Mouse (Mus musculus): ENCODE measurements around the gene Slc6a4. TPM values are rescaled to one million over a fixed set of nuclear protein-coding genes. Genes with fewer than 3 reads are reported as not detected.
A peak's percentile ranks its signal among the peaks of the same experiment; 100 is the strongest.

Gene Slc6a4
- polyA plus RNA-seq, 1 experiment from 2014 or later, result 0.74 TPM

DNA sequence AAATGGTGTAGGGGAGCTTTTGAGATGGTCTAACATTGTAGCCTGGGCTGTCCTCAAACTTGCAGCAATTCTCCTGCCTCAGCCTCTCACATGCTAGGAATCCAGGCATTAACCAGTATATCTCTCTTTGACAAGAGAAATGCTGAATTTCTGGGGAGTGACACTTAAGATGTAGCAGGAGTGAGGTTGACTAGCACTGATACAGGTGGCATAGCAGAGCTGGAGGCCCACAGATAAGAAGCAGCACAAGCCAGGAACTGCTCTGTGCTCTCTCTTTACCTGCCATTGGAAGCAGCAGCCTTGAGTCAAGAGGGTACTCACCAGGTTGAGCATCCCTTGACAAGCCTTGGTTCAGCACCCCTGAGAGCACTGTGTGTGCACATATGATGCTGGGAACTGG lies 14.2 kb upstream of the Slc6a4 start:
- Histone ChIP-seq H3K27ac (ENCODE audit: low read length) (no peak overlapping the region), H3K27me3 (ENCODE audit: control insufficient read depth, insufficient read depth, low read length) (no peaks in the 10 kb centered on the region), H3K36me3 (ENCODE audit: control insufficient read depth, insufficient read depth, low read length) (peaks cover 21% of the 10 kb centered on the region)

GRCm38 (mm10) chr11:76990839-76991238 lies 7.6 kb upstream of the Slc6a4 start:
- Histone ChIP-seq H3K4me1 (ENCODE audit: control insufficient read depth, insufficient read depth, low read length) (no peaks in the 10 kb centered on the region), H3K36me3 (ENCODE audit: control insufficient read depth, insufficient read depth, low read length) (peaks cover 12% of the 10 kb centered on the region; the same call in 1 of the 2 replicates), H3K9me3 (ENCODE audit: control insufficient read depth, low read depth, low read length) (no peaks in the 10 kb centered on the region), H3K27ac (ENCODE audit: low read length) (no peak overlapping the region), H3K27me3 (ENCODE audit: control insufficient read depth, insufficient read depth, low read length) (no peaks in the 10 kb centered on the region), H3K9ac (replicated peaks; ENCODE audit: low read depth, low read length) (no peak overlapping the region), H3K4me3 (ENCODE audit: low read depth, low read length) (no peak overlapping the region), H3K4me2 (replicated peaks; ENCODE audit: low read depth, low read length) (no peak overlapping the region)
- ATAC-seq (ENCODE audit: insufficient number of reproducible peaks, insufficient read depth, low FRiP score, low read depth), result no peak
- WGBS, result 76% methylated on average over 5 of the region's 5 CpGs

More for the DNA sequence above, 14.2 kb upstream of the Slc6a4 start:
- Histone ChIP-seq H3K4me3 (ENCODE audit: low read depth, low read length) (no peak overlapping the region), H3K9ac (replicated peaks; ENCODE audit: low read depth, low read length) (no peak overlapping the region), H3K4me2 (replicated peaks; ENCODE audit: low read depth, low read length) (no peak overlapping the region), H3K4me1 (ENCODE audit: control insufficient read depth, insufficient read depth, low read length) (no peaks in the 10 kb centered on the region), H3K9me3 (ENCODE audit: control insufficient read depth, low read depth, low read length) (no peaks in the 10 kb centered on the region)
- ATAC-seq (ENCODE audit: insufficient number of reproducible peaks, insufficient read depth, low FRiP score, low read depth), result no peak

- no peak overlapping the region for H3K27ac ChIP-seq (ENCODE audit: low read length)
- H3K27me3 ChIP-seq (ENCODE audit: control insufficient read depth, insufficient read depth, low read length), result 0 out of 2 replicates have a peak, but pooled peaks cover 3% of the 10 kb centered on the region
- H3K9me3 ChIP-seq (ENCODE audit: control insufficient read depth, low read depth, low read length), result no peaks in the 10 kb centered on the region
- H3K4me2 ChIP-seq (replicated peaks; ENCODE audit: low read depth, low read length), result no peak overlapping the region
- 0 out of 2 replicates have a peak, but pooled peaks cover under 1% of the 10 kb centered on the region for H3K36me3 ChIP-seq (ENCODE audit: control insufficient read depth, insufficient read depth, low read length)
- WGBS, result 40% methylated on average over 4 of the region's 4 CpGs
- H3K4me3 ChIP-seq (ENCODE audit: low read depth, low read length), result no peak overlapping the region
- peaks cover 2% of the 10 kb centered on the region; the same call in 1 of the 2 replicates for H3K4me1 ChIP-seq (ENCODE audit: control insufficient read depth, insufficient read depth, low read length)
- no peak overlapping the region for H3K9ac ChIP-seq (replicated peaks; ENCODE audit: low read depth, low read length)
- no peak for ATAC-seq (ENCODE audit: insufficient number of reproducible peaks, insufficient read depth, low FRiP score, low read depth)
Observed at GRCm38 (mm10) chr11:76992886-76993285, 5.5 kb upstream of the Slc6a4 start.

- no peak overlapping the region for H3K4me2 ChIP-seq (replicated peaks; ENCODE audit: low read depth, low read length)
Observed at GRCm38 (mm10) chr11:76995966-76996672, 2.3 kb upstream of the Slc6a4 start.

GRCm38 (mm10) chr11:76997305-76997704 lies 1.1 kb upstream of the Slc6a4 start:
- Histone ChIP-seq H3K4me3 (ENCODE audit: low read depth, low read length) (peak overlapping the region; percentile 39), H3K27ac (ENCODE audit: low read length) (no peak overlapping the region), H3K4me2 (replicated peaks; ENCODE audit: low read depth, low read length) (peak overlapping the region; percentile 85), H3K36me3 (ENCODE audit: control insufficient read depth, insufficient read depth, low read length) (no peaks in the 10 kb centered on the region), H3K9me3 (ENCODE audit: control insufficient read depth, low read depth, low read length) (no peaks in the 10 kb centered on the region), H3K4me1 (ENCODE audit: control insufficient read depth, insufficient read depth, low read length) (peaks cover 13% of the 10 kb centered on the region), H3K9ac (replicated peaks; ENCODE audit: low read depth, low read length) (no peak overlapping the region), H3K27me3 (ENCODE audit: control insufficient read depth, insufficient read depth, low read length) (0 out of 2 replicates have a peak, but pooled peaks cover 18% of the 10 kb centered on the region)
- ATAC-seq (ENCODE audit: insufficient number of reproducible peaks, insufficient read depth, low FRiP score, low read depth), result peak; percentile 59; the same call in 1 of the 2 replicates
- WGBS, result under 1% methylated on average over 21 of the region's 21 CpGs

More at GRCm38 (mm10) chr11:76995966-76996672, 2.3 kb upstream of the Slc6a4 start:
- peaks cover 13% of the 10 kb centered on the region for H3K4me1 ChIP-seq (ENCODE audit: control insufficient read depth, insufficient read depth, low read length)
- no peaks in the 10 kb centered on the region for H3K36me3 ChIP-seq (ENCODE audit: control insufficient read depth, insufficient read depth, low read length)
- no peak overlapping the region for H3K4me3 ChIP-seq (ENCODE audit: low read depth, low read length)
- no peaks in the 10 kb centered on the region for H3K9me3 ChIP-seq (ENCODE audit: control insufficient read depth, low read depth, low read length)
- 59% methylated on average over 20 of the region's 20 CpGs for WGBS
- 0 out of 2 replicates have a peak, but pooled peaks cover 18% of the 10 kb centered on the region for H3K27me3 ChIP-seq (ENCODE audit: control insufficient read depth, insufficient read depth, low read length)
- H3K27ac ChIP-seq (ENCODE audit: low read length), result no peak overlapping the region
- H3K9ac ChIP-seq (replicated peaks; ENCODE audit: low read depth, low read length), result no peak overlapping the region
- ATAC-seq (ENCODE audit: insufficient number of reproducible peaks, insufficient read depth, low FRiP score, low read depth), result no peak

GRCm38 (mm10) chr11:76998705-76999226 lies 363 bp downstream of the Slc6a4 start:
- H3K9ac ChIP-seq (replicated peaks; ENCODE audit: low read depth, low read length), result no peak overlapping the region
- ATAC-seq (ENCODE audit: insufficient number of reproducible peaks, insufficient read depth, low FRiP score, low read depth), result no peak
- no peak overlapping the region for H3K27ac ChIP-seq (ENCODE audit: low read length)
- no peaks in the 10 kb centered on the region for H3K9me3 ChIP-seq (ENCODE audit: control insufficient read depth, low read depth, low read length)
- no peaks in the 10 kb centered on the region for H3K36me3 ChIP-seq (ENCODE audit: control insufficient read depth, insufficient read depth, low read length)
- H3K27me3 ChIP-seq (ENCODE audit: control insufficient read depth, insufficient read depth, low read length), result 0 out of 2 replicates have a peak, but pooled peaks cover 18% of the 10 kb centered on the region
- 12% methylated on average over 24 of the region's 24 CpGs for WGBS
- H3K4me1 ChIP-seq (ENCODE audit: control insufficient read depth, insufficient read depth, low read length), result peaks cover 13% of the 10 kb centered on the region
- H3K4me3 ChIP-seq (ENCODE audit: low read depth, low read length), result peak overlapping the region; percentile 39
- peak overlapping the region; percentile 85 for H3K4me2 ChIP-seq (replicated peaks; ENCODE audit: low read depth, low read length)

GRCm38 (mm10) chr11:77000741-77001140 lies 2.3 kb downstream of the Slc6a4 start:
- Histone ChIP-seq H3K27me3 (ENCODE audit: control insufficient read depth, insufficient read depth, low read length) (0 out of 2 replicates have a peak, but pooled peaks cover 18% of the 10 kb centered on the region), H3K9me3 (ENCODE audit: control insufficient read depth, low read depth, low read length) (no peaks in the 10 kb centered on the region), H3K9ac (replicated peaks; ENCODE audit: low read depth, low read length) (no peak overlapping the region), H3K36me3 (ENCODE audit: control insufficient read depth, insufficient read depth, low read length) (no peaks in the 10 kb centered on the region), H3K27ac (ENCODE audit: low read length) (no peak overlapping the region), H3K4me3 (ENCODE audit: low read depth, low read length) (no peak overlapping the region), H3K4me2 (replicated peaks; ENCODE audit: low read depth, low read length) (no peak overlapping the region), H3K4me1 (ENCODE audit: control insufficient read depth, insufficient read depth, low read length) (peaks cover 13% of the 10 kb centered on the region)
- ATAC-seq (ENCODE audit: insufficient number of reproducible peaks, insufficient read depth, low FRiP score, low read depth), result no peak
- 47% methylated on average over 5 of the region's 5 CpGs for WGBS

DNA sequence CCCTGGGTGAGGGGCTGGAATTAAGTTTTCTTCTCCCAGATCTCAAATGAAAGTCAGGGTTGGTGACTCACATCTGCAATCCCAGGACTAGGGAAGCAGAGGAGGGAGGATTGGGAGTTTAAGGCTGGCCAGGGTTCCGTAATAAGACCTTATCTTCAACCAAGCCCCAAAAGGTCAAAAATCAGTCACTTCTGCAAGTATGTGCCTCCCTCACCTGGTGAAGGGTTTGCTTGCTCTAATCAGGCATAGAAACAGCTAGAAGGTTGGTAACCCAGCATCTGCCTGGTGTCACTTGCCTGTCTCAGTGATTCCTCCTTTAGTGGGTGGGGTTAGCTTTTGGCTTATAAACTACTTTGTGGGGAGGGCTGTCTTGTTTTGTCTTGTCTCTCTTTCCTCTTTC lies 4.0 kb downstream of the Slc6a4 start:
- H3K4me2 ChIP-seq (replicated peaks; ENCODE audit: low read depth, low read length), result no peak overlapping the region
- WGBS, result 43% methylated on average over 1 of the region's 1 CpGs
- no peak overlapping the region for H3K27ac ChIP-seq (ENCODE audit: low read length)
- no peak overlapping the region for H3K9ac ChIP-seq (replicated peaks; ENCODE audit: low read depth, low read length)
- no peak overlapping the region for H3K4me3 ChIP-seq (ENCODE audit: low read depth, low read length)
- H3K27me3 ChIP-seq (ENCODE audit: control insufficient read depth, insufficient read depth, low read length), result 0 out of 2 replicates have a peak, but pooled peaks cover 15% of the 10 kb centered on the region
- H3K9me3 ChIP-seq (ENCODE audit: control insufficient read depth, low read depth, low read length), result no peaks in the 10 kb centered on the region
- no peaks in the 10 kb centered on the region for H3K36me3 ChIP-seq (ENCODE audit: control insufficient read depth, insufficient read depth, low read length)
- H3K4me1 ChIP-seq (ENCODE audit: control insufficient read depth, insufficient read depth, low read length), result peaks cover 13% of the 10 kb centered on the region
- ATAC-seq (ENCODE audit: insufficient number of reproducible peaks, insufficient read depth, low FRiP score, low read depth), result no peak
